Mouse (Mus musculus): Measurements from ENCODE around the gene Abhd2.
"Not testable (repeated sequence)": the region's sequence is repeated elsewhere in the genome, so short reads cannot be mapped to it uniquely, and the experiment has no call there.

The Abhd2 gene

DNA sequence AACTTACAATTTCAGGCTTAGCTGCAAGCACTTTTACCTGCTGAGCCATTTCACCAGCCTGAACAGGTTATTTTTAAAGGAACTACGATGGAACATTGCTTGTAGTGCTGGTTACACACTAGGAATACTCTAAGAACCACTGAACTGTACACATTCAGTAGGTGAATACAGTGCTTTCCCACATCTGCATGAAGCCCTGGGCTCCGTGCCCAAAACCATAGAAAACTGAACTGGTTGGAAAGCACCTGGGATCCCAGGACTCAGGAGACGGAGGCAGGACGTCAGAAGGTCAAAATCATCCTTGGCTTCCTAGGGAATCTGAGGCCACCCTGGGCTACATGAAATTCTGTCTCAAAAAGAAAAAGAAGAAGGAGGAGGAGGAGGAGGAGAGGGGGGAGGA lies 6.8 kb upstream of the Abhd2 start:
- DNase-seq (ENCODE audit: low spot score in 2 of 2): no peak

DNA sequence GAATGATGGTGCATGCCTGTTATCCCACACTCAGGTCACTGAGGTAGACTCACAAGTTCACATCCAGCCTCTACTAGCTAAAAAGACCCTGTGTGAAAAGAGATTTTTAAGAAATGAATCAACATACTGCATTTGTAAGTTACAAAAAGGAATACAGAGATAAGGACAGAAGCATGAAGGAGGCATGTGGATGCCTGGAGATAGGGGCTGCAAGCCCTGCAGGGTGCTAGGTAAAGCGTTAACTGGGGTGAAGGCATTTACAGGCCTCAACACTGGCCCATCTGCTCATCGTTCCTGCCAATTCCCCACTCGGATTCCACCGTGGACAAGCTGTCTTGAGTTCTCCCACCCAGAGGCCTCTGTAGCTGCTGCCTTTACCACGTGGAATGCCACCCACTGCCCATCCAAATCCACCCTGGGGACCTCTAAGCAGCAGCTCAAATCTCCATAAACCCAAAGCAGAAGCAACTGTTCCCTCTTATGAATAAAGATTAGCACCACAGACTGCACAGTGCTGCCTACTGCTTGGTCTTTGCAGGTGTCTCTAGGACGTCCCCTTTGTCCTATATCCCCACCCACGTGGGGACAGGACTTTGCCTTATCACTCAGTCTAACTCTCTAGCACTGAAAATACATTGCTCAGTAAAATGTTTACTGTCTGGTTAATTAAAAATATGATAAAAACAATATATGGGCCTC lies 5.2 kb upstream of the Abhd2 start:
- no peak for DNase-seq (ENCODE audit: low spot score in 2 of 2)

DNA sequence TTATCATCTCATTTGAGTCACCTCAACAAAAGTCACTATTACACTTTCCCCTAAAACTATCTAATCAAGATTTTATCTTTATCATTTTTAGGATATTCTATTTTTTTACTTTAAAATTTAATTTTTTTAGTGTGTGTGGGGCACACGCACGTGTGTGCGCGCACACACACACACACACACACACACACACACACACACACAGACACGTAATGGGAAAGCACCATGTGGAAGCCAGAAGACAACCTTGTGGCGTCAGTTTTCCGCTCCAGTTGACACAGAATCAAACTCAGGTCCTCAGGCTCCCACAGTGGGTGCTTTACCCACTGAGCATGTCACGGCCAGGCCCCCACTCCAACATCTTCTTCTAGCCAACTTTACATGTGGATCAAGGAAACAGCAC lies 4.1 kb upstream of the Abhd2 start:
- no peak for DNase-seq (ENCODE audit: low spot score in 2 of 2)

DNA sequence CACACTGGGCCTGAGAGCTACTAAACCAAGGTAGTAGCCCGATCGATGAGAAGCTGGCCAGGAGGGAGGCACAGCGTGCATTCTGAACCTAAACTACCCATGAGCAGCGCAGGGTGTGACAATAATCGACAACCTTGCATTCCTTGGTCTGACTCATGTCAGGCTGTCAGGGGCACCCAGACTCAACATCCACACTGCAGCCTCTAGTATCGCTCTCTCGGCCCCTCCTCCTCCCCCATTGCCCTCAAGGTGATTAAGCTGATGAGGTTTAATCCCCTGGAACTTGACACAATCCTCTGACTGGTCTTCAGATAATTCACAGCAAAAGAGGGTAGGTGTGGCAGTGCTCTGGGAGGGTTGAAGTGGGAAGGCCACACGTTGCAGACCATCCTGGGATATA lies 3.6 kb upstream of the Abhd2 start:
- DNase-seq (ENCODE audit: low spot score in 2 of 2): no peak

DNA sequence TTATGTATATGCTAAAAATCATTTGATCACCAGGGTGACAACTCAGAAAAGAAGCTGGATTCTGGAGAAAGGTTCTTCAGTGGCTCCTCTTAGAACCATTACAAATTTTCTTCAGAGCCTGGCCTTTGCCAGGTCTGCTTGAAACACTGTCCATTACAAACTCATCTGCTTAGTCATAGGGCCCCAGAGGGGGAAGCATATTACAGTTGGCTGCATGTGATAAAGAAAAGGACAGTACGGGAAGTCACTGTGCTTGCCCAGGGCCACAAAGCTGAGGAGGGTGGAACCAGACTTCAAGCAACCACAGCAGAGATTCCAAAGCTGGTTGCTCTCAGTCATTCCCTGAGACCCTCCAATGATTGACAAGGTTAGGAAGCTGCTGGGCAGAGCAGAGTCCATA lies 3.1 kb upstream of the Abhd2 start:
- DNase-seq (ENCODE audit: low spot score in 2 of 2): no peak

DNA sequence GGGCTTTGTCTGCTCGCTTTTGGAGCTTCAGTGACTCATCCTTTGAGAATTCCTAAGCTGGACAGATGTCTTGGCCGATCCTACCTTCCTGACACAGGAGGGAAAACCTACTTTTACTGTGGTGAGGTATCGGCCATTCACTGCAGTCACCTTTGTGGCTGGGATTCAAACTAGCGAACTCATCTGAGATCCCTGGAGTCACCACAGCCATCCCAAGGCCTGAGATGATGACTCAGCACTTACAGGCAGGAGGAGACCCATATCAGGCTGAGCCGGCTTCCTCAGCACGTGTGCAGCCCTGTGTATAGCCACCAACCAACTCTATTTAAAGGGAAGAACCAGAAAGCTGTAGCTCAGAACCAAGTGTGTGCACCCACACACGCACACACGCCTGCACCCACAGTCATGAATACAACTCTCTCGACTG lies 2.0 kb upstream of the Abhd2 start:
- DNase-seq (ENCODE audit: low spot score in 2 of 2): no peak

DNA sequence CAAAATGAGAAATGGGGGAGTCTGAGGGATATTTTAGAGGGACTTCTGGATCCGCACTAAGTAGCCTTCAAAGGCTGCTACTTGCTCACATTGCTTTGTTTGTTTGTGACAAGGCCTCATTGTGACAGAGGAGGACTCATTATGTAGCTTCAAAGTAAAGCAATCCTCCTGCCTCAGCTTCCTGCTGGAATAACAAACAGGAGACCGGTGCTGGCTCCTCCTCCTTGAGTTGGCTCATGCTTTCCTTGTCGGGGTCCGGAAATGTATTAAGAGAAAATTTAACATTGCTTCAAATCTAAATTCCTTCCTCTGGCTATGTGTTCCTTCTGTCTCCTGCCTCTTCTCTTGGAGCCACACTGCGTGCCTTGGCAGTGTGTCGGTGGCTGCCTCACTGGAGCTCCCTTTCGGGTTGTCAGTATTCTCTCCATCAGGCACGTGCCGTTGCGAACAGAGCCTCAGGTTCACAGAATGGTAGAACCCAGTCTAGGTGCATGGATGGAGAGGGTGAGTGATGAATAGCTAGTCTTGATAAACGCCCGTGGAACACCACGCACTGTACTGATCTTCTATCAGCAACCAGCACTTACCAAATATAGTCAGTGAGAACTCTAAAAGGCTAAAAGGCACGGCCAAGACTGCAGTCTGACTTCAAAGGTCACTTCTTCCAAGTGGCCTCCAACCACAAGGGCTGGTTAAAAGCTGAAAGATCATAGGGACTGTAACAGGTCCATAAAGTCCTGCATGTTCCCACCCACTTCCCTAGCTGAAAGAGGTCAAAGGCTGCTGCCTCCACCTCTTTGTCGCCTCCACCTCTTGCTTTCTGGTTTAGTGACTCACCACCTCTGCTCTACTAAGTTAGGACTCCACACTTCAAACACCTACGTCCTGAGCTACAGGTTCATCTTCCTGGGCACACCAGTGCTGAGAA lies 874 bp upstream of the Abhd2 start:
- DNase-seq (ENCODE audit: low spot score in 2 of 2): no peak

DNA sequence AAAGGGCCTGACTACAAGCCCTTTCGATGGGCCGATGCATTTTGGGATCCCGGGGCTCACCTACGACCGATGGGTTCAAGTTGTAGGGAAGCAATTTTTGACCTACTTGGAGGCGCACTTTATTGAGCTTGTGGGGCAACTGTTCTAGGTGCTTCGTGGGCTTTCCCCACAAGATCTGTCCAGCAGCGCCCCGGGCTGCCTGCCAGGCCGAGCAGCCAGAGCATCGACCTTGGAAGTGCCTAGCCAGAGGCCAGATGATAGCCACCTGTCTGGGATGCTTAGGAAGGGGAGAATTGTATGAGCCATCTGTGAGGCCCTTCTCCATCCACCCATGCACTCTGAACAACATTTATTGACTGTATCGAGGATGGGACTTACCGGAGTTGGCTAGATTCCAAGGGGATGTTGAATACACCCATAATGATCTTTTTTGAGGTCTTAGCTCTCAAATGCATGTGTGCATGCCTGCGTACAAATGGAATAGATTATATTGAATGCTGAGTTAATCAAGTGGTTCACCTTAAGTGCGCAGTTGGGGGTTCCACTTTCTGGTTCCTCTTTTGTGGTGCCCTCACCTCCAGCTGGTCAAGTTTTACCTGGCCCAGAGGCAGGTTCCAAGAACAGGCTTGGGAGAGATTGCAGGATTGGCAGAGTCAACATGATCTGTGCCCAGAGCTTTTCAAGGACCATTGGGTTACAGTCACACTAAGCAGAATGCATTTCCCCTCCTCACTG lies 906 bp downstream of the Abhd2 start:
- DNase-seq (ENCODE audit: low spot score in 2 of 2): no peak

DNA sequence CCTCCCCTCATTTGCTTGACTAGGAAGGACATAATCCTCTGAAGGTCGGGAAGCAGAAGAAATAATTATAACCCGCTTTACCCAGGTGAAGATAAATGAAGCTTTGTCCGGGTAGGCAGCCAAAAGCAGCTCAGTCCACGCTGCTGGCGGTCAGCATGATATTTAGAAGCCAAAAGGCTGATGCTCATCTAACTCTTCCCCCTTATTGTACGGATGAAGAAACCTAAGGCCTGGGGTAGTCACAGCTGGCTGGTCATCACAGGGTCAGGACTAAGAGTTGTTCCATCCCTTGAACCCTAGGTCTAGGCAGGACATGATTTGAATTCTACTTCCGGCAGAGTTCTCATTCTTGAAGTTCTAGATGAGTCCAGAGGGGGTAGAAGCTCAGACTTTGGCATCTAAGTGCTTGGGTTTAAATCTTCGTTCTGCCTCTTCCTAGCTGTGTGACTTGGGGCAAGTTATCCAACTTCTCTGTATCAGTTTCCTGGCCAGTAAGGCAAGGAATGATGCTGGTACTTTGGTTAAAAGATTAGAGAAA lies 1.5 kb downstream of the Abhd2 start:
- DNase-seq (ENCODE audit: low spot score in 2 of 2): no peak

DNA sequence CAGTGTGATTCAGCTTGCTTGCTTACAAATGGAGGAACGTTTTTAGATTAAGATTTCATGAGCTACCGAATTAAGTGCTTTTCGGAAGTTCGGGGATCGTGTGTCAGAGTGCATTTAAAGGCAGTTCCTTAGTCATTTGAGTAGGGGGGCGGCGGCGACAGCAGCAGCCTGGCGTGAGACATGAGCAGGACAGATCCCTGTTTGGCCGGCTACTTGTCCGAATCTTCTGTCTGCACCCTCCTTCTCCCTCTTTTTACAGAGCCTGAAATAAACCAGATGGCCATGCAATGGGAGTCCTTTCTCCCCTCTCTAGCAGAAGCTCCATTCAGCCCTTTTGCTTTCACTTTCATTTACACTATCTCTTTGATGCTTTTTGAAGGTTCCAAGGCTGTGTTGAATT lies 2.3 kb downstream of the Abhd2 start:
- no peak for DNase-seq (ENCODE audit: low spot score in 2 of 2)

DNA sequence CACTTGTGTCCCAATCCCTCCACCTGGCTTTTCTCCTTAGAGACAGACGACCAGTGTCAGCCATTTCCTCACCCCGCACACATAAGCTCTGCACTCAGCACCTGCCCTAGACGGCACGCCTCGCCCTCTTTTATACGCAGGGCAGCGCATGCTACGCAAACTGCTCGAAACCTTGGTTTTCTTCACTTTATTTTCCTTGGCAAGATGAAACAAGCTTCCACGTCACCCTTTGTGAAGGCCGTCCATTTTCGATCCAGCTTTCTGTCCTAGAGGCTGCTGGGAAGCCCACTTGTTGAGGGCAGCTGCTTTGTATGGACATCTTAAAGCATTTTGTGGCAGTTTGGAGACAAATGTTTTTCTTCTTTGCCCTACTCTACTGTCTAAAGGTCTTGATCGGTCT lies 5.4 kb downstream of the Abhd2 start:
- DNase-seq (ENCODE audit: low spot score in 2 of 2): no peak

DNA sequence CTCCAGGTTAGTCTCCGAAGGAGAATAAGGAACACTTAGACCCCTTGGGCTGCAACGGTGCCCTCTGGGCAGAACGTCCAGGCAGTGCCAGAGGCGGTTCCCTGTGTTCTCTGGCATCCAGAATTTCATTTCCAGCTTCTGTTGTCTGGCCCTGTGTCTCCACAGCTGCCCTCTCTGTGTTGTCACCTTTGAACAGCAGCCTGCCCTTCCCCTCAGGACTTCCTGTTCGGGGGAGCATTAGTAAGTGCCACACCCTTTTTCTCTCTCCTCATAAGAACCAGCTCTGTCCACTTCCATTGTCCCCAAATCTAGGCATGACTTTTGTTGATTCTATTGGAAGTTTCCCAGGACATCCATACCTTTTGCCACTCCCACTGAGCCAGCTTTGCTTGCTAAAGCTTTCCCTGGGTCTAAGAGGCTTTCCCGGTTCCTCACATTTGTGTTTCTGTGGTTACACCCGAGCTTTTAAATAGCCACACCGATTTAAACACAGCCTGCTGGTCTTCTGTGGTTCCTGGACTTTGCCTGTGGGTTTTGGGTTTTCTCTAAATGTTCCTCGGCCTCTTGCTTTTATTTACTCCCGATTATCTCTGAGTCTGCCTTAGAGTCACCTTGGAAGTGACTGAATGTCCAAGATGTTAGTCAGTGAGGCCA lies 6.5 kb downstream of the Abhd2 start:
- no peak for DNase-seq (ENCODE audit: low spot score in 2 of 2)

DNA sequence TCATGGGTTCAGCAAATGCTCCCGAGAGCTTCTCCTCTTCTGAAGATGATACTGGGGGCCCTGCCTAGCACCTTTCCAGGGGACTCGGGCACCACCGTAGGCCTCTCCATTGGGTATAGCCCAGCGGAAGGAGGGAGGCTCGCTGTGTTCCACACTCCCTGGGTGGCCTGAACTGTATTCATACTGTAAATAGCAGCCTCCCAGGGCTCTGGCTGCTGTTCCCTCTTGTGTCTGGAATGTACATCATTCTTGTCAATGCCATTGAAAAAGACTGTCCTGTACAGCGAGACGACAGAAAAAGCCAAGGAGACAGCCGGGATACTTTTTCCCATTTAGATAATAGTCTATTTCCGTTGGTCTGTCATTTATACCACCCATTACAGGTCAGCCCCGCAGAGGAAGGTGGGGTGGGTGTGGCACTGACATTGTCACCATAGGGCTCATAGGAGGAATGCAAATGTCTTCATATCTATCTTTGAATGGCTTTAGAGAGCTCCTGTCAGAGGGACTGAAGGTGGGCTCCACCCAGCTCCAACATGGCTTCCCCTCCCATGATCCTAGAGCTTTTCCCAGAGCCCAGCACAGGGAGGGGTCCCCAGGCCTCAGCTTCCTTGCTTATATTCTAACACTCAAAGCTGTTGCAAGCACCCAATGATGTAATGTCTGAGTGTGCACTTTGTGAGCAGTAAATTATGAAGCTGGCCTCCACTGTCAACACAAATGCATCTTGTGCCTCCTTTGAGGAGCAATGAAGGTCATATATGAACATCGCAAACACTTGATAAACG lies 10.1 kb downstream of the Abhd2 start:
- no peak for DNase-seq (ENCODE audit: low spot score in 2 of 2)

DNA sequence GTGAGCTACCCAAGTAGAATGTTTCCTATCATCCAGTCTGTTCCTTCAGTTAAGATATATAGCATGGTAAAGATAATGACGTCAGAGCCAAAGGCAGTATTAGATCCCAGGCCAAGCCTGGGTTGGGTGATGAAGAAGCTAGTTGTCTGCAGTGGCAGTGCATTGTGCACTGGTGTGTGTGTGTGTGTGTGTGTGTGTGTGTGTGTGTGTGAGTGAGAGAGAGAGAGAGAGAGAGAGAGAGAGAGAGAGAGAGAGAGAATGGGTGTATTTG lies 10.6 kb downstream of the Abhd2 start:
- not testable (repeated sequence) for DNase-seq (ENCODE audit: low spot score in 2 of 2)

DNA sequence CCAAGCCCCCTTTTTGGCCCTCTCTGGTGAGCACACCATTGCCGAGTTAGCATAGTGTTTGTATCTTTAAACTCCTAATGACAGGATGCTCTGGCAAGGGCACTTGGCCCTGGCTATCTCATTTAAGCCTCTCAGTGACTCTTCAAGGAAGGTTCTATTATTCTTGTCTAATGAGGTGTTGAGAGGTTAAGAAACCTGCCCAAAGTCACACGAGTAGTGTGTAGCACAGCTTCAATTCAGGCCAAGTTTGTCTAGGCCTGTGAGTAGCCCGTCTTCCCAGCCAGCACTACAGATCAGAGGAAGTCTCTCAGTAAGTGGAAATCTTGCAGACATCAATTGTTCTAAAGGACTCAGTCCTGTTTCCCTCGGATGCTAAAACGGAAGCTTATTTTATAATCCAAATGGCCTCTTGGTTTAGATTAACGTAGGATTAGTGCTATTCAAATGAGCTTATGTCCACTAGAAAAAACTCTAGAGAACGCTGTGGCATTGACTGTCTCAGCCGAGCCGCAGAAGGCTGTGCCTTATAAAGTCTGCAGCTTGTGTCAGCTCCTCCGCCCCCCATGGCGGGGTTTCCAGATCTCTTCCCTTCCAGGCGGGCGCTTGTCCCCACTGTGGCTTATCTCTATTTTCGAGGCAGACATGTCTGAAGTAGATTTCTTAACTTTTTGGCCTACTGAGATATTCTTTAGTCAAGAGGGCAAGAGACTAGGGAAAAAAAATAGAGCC lies 11.3 kb downstream of the Abhd2 start:
- no peak for DNase-seq (ENCODE audit: low spot score in 2 of 2)

DNA sequence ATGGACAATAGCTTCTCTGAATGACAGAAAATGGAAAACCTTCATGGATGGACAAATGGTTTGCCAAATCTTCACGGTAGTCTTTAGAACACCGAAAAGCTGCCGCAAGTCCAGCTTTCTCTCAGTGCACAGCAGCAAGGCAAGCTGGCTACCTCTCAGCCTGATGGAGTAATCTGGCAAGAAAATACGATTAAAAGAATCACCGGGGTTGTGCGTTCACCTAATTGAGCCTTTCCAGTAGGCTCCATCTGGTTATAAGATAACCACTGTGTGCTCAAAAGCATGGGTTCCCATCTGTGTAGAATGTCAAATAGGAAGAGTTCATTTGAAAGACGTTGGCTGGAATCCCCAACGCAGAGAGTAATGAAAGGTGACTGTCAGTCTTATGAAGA lies 11.9 kb downstream of the Abhd2 start:
- no peak for DNase-seq (ENCODE audit: low spot score in 2 of 2)

DNA sequence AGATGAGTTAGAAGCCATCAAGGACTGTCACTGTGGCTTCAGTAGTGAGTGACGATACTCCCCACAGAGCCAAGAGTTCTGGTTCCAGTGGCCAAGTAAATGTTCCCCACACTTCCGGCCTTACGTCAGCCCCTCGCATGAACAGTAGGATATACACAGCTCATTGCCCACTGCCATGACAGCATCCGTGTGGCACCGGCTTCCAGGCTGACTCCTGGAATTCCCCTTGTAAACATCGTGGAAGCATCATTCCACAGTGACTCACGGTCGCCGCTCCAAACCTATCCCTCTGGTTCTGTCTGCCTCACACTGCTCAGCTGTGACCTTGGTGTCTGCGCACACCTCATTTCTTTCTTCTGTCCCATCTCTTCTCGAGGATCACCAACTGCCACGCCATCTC lies 12.4 kb downstream of the Abhd2 start:
- DNase-seq (ENCODE audit: low spot score in 2 of 2): no peak

DNA sequence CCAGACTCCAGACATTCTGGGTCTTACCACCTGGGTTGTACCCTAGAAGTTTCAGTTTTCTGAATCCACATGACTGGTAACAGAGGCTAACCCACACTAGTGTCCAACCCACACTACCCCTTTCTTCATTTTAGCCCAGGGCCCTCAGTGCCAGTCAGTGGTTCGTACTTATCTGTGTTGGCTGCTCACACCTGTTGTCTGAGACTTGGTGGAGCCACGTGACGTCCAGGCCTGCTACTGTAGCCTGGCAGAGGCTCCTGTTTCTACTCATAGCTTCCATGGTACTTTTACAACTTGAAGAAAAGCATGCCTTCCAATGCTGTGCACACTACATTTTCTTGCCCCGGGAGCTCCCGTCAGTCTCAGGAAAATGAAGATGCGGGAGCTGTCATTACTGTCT lies 14.2 kb downstream of the Abhd2 start:
- no peak for DNase-seq (ENCODE audit: low spot score in 2 of 2)

DNA sequence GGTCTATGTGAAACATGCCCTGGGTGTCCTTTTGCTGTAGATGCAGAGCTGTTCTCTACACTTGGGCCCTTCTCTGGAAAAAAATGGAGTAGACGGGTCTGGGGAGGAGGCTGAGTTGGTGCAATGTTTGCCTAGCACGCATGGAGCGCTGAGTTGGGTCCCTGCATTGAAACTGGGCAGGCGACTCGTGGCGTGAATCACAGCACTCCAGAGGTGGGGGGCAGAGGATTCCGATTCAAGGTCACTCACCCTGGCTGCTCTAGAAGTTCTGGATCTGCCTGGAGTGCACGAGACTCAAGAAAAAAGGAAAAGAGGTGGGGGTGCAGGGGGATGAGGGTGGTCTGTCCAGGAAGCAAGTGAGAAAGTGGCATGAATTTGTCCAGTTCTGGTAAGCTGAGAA lies 14.9 kb downstream of the Abhd2 start:
- DNase-seq (ENCODE audit: low spot score in 2 of 2): no peak

DNA sequence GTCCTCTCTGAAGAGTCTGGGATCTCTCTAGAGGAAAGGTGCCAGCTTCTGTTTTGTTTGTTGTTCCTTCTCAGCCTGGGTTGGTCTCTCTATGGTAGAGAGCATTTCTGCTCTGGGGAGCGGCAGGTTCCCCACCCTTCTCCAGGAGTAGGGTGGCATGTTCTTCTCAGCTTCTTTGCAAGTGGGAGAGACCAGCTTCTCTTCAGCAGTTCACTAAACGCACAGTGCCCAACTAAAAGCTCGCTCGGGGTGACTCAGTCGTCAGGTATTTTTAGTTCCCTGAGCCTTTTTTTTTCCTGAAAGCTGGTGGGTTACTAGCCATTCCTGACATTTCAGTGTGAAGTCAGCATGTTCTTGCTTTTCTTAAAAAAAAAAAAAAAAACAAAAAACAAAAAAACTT lies 15.4 kb downstream of the Abhd2 start:
- DNase-seq (ENCODE audit: low spot score in 2 of 2): no peak
